Mouse (Mus musculus) central nervous system, embryonic 18 days (tissue): ENCODE results near the gene Pnma3. TPM values are rescaled to one million over a fixed set of nuclear protein-coding genes. Genes with fewer than 3 reads are reported as not detected.

Source experiments
- polyA plus RNA-seq: library from polyadenylated mRNA; depleted of rRNA; stranded (reverse); fragments of >200 nt; gene quantifications from 2 replicates; pipeline ENCODE4 v1.2.3, GENCODE M21; 2012; rRNA removed

Pnma3 gene
- 22.8 and 27.1 TPM in 2 replicates for polyA plus RNA-seq

GRCm38 (mm10) chrX:73064415-73064793, at the start of gene Pnma3:
TSS of gene Pnma3 (plus strand) at chrX:73064787.

GRCm38 (mm10) chrX:73037003-73037402, 27.6 kb upstream of the Pnma3 start, which contains the start of gene Pnma5:
TSS of gene Pnma5 (minus strand) at chrX:73037103.

GRCm38 (mm10) chrX:73082267-73083055, 17.9 kb downstream of the Pnma3 start, which contains the start of gene Xlr4a:
TSS of gene Xlr4a (minus strand) at chrX:73082478.

GRCm38 (mm10) chrX:73096941-73097508, 32.4 kb downstream of the Pnma3 start, which contains the start of gene Xlr3a:
TSS of gene Xlr3a (minus strand) at chrX:73097095.

GRCm38 (mm10) chrX:73116747-73117146, 52.2 kb downstream of the Pnma3 start, which contains the start of gene Gm14685:
TSS of gene Gm14685 (plus strand) at chrX:73117047.

Other genes with a start within 250 kb of the Pnma3 start
- 4.4 TPM in 2 replicates for gene Gabrq, start 239.6 kb upstream of the Pnma3 start, polyA plus RNA-seq
- gene Cetn2, start 146.4 kb upstream of the Pnma3 start, polyA plus RNA-seq: 42.6 and 49.1 TPM in 2 replicates
- gene Nsdhl, start 146.2 kb upstream of the Pnma3 start, polyA plus RNA-seq: 63.5 and 64.4 TPM in 2 replicates
- gene Zfp185, start 77.4 kb upstream of the Pnma3 start, polyA plus RNA-seq: 1.2 and 1.7 TPM in 2 replicates
- gene Pnma5, start 27.7 kb upstream of the Pnma3 start, polyA plus RNA-seq: 0.35 and 0.40 TPM in 2 replicates
- 0.16 and 0.57 TPM in 2 replicates for gene Xlr4a, start 17.7 kb downstream of the Pnma3 start, polyA plus RNA-seq
- 2.3 and 2.4 TPM in 2 replicates for gene Xlr3a, start 32.3 kb downstream of the Pnma3 start, polyA plus RNA-seq
- 0.95 and 1.1 TPM in 2 replicates for gene Gm14685, start 52.3 kb downstream of the Pnma3 start, polyA plus RNA-seq
- not detected in 2 replicates for gene Xlr5b, start 84.0 kb downstream of the Pnma3 start, polyA plus RNA-seq
- 1.2 TPM in 2 replicates for gene DXBay18, start 84.7 kb downstream of the Pnma3 start, polyA plus RNA-seq
- gene Spin2d, start 112.2 kb downstream of the Pnma3 start, polyA plus RNA-seq: not detected in 2 replicates
- 3.5 and 7.2 TPM in 2 replicates for gene Xlr3b, start 127.4 kb downstream of the Pnma3 start, polyA plus RNA-seq
- gene Xlr4b, start 149.5 kb downstream of the Pnma3 start, polyA plus RNA-seq: 0.13 and 0.47 TPM in 2 replicates
- gene F8a, start 163.5 kb downstream of the Pnma3 start, polyA plus RNA-seq: 13.1 and 15.3 TPM in 2 replicates
- gene Xlr4c, start 178.3 kb downstream of the Pnma3 start, polyA plus RNA-seq: 0.23 TPM in 1 of 2 replicates, not detected in the other
- 0.08 and 0.12 TPM in 2 replicates for gene Xlr3c, start 200.6 kb downstream of the Pnma3 start, polyA plus RNA-seq
- 0.07 TPM in 1 of 2 replicates, not detected in the other for gene Xlr5a, start 228.2 kb downstream of the Pnma3 start, polyA plus RNA-seq
- gene Xlr5c, start 228.2 kb downstream of the Pnma3 start, polyA plus RNA-seq: not detected in 2 replicates